Mouse (Mus musculus) small intestine, adult 2 months (tissue): Measurements from ENCODE around the gene M1ap.
A peak's percentile ranks its signal among the peaks of the same experiment; 100 is the strongest.

Experiments used
- CTCF ChIP-seq: fragments of 200-500 bp; IDR thresholded peaks from 2 replicates; pipeline ENCODE4 v1.5.1; 2012; ENCODE audit warnings: low read depth, mild to moderate bottlenecking, control low read depth, inconsistent platforms, low read length, moderate library complexity, mixed read lengths; ENCODE audit not compliant: insufficient replicate concordance, insufficient read length; ENCODE audit errors: extremely low read depth
- POLR2A ChIP-seq: fragments of 200-500 bp; IDR thresholded peaks from 2 replicates; pipeline ENCODE4 v1.6.1; 2012; ENCODE audit warnings: low read depth, mild to moderate bottlenecking, control low read depth, inconsistent platforms, low read length, moderate library complexity

GRCm38 (mm10) chr6:82915889-82916288, 30.8 kb upstream of the M1ap start:
- TF ChIP-seq CTCF = peak; percentile 88; the same call in 1 of the 2 replicates
- no peak for TF ChIP-seq POLR2A
